Mouse (Mus musculus) thymus, adult 2 months (tissue): ENCODE measurements at regions not wholly inside any gene's neighbourhood (a gene's known extent, or its start where the extent isn't known, plus 50 kb on each side); places are given as distances from the start of the nearest gene placed in this dataset.

Experiments
- CTCF ChIP-seq: fragments of 200-500 bp; IDR thresholded peaks from 2 replicates; pipeline ENCODE4 v1.5.1; 2012; ENCODE audit warnings: mild to moderate bottlenecking, control low read depth, low read length, moderate library complexity, borderline replicate concordance; ENCODE audit not compliant: control insufficient read depth, poor library complexity, insufficient read depth; ENCODE audit errors: extremely low read depth
- POLR2A ChIP-seq: fragments of 200-500 bp; IDR thresholded peaks from 2 replicates; pipeline ENCODE4 v1.6.1; 2012; ENCODE audit warnings: mild to moderate bottlenecking, low read length, control low read depth, moderate library complexity; ENCODE audit not compliant: control insufficient read depth, poor library complexity, insufficient read depth; ENCODE audit errors: extremely low read depth

GRCm38 (mm10) chr7:128836435-128836834 lies 91.7 kb downstream of the Sec23ip start:
- TF ChIP-seq POLR2A (no peak), CTCF (no peak)
